Mouse (Mus musculus) bone marrow, adult 2 months (tissue): ENCODE measurements around the gene Skil.

ENCODE experiments used
- CTCF ChIP-seq: fragments of 200-500 bp; IDR thresholded peaks from 2 replicates; pipeline ENCODE4 v1.5.1; 2011; ENCODE audit warnings: low read length, control low read depth; ENCODE audit not compliant: control insufficient read depth, insufficient read depth
- POLR2A ChIP-seq: fragments of 200-500 bp; IDR thresholded peaks from 2 replicates; pipeline ENCODE4 v1.6.1; 2011; ENCODE audit warnings: low read depth, mild to moderate bottlenecking, control low read depth, low read length, borderline replicate concordance; ENCODE audit not compliant: control insufficient read depth

- no peak for TF ChIP-seq CTCF
- TF ChIP-seq POLR2A = no peak
Observed at GRCm38 (mm10) chr3:31054888-31055287, 40.0 kb upstream of the Skil start.
